Mouse (Mus musculus) heart, postnatal 0 days (tissue): ENCODE results near the gene Cib4.

Experiments used
- CTCF ChIP-seq: IDR thresholded peaks from 2 replicates; pipeline ENCODE4 v1.5.1; 2016; ENCODE audit warnings: antibody characterized with exemption, control low read depth, low read depth
- EP300 ChIP-seq: IDR thresholded peaks from 2 replicates; pipeline ENCODE4 v1.6.1; 2016; ENCODE audit warnings: antibody characterized with exemption, low read depth

GRCm38 (mm10) chr5:30442196-30442595 is 103.4 kb downstream of the Cib4 start:
- TF ChIP-seq CTCF (peak; percentile 51), EP300 (no peak)
